19 mouse cellular contexts compared by ENCODE assay signal in genomic region chrX:77363657-77364056, GRCm38 (mm10).
DNase-seq lines count a peak whose midpoint lies in the region; ATAC-seq lines count a peak whose summit lies in the region.
"Had no signal": no experiment of that assay in that cellular context is flagged by ENCODE, and none has a peak within 500 bp of the region (broad histone marks: within the 10 kb centered on the region; RNA-seq: fewer than 3 reads in every experiment).

No protein-coding gene starts in this region.

- peak; percentile 74 for ATAC-seq in granulocyte monocyte progenitor cell, adult 5-6 weeks (replicated peaks; ENCODE audit: poor library complexity, severe bottlenecking)
- ATAC-seq in megakaryocyte progenitor cell, adult 5-6 weeks (replicated peaks; ENCODE audit: poor library complexity): peak; percentile 85
- ATAC-seq in frontal cortex, adult (ENCODE audit: low TSS enrichment): no peak
- ATAC-seq: forebrain, embryonic 13.5 days; forebrain, embryonic 16.5 days had no signal

- DNase-seq in 416B (ENCODE audit: low read depth): peak; percentile 40
- DNase-seq in MEL-GATA-1-ER (ENCODE audit: extremely low read depth, low read depth): peak; percentile 60
- no peak for DNase-seq in adrenal gland, postnatal 4 days (ENCODE audit: low spot score in 2 of 2)
- no peak for DNase-seq in kidney, adult 9 months
- no peak for DNase-seq in frontal cortex, adult 2 months (ENCODE audit: extremely low spot score in 1 of 2, low spot score in 1 of 2)
- DNase-seq: adrenal gland, adult 8-10 months; adrenal gland, postnatal 14 days; adrenal gland, postnatal 36 days; cerebellum, adult 11 months; cerebellum, adult 18-20 months; cerebellum, adult 8-10 months; cerebellum, adult 9-11 months; cerebellum, postnatal 14 days; cerebellum, postnatal 36 days had no signal

Comparison
In these comparisons a context has a peak if more than half of its experiments do, and no peak if none do; other contexts are left out.
1. DNase-seq: peak in 416B (single experiment) and MEL-GATA-1-ER (single experiment); none in adrenal gland, postnatal 4 days (0 of 2), kidney, adult 9 months (single experiment) and frontal cortex, adult 2 months (0 of 2).